Mouse (Mus musculus): ENCODE data around the gene Phf21a.

Gene Phf21a

DNA sequence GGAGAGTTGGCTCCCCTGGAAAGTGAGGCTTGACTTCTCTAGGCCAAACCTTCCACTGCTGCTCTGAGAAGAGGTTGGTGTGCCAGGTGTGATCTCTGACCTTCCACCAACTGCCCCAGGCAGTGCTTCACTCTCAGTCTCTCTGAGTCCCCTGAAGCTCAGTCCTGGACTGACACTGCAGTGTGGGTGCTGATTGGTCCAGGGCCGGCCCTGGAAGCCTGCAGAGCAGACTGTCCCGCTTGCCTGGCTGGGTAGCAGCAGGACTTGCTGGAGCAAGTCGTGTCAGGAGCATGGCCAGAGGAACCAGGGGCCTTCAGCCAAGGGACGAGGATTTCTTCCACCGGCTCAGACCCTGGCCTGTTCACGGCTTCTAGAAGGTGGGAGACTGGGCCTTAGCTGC, 311.8 kb downstream of the Phf21a start:
- DNase-seq (ENCODE audit: low spot score), result no peak

DNA sequence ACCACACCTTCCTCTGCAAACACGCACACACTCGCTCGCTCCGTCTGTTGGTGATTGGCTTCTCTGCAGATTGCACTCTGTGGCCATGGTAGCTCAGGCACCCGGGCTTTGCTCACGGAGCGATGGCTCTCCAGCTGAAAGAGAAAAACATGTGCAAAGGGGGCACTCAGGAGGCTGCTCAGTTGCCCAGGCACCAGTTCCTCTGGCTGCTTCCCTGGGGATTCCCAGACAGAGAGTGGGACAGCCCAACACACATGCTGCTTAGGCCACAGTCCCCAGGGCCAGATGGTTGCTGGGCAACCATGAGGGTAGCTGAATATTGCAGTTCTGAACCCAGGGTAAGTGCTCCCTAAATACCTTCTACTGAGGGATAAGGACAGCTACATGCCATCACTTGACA, 312.8 kb downstream of the Phf21a start:
- no peak for DNase-seq (ENCODE audit: low spot score)

DNA sequence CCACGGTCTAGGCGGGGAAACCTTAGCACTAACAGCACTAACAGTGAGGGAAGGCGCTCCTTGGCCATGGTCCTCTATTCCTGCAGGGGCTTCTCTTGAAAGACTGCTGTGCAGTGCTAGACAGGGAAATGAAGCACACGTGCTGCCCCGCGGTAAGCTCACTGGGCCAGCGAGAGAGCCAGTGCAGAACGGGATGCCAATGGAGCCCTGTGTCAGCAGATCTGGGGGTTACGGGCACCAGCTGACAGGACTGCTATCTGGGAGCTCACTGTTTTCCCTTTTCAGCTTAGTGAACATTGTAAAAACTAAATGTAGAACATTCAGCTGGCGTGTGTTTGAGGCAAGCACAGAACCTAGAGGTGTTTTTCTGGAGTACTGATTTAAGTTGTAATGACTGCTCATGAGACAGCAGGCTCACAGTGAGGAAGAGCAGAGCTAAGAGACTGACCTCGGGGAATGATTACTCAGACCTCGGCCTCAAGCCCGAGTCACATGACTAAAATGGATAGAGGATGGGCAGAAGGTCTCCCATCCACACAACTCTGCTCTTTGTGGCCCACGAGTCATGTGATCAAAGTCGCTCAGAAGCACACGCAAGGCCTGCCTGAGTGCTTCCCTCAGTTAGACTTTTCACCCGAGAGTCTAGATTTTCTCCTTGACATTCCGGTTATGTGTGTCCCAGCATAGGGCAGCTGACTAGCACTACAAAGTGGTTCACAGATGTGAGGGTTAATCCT, 315.6 kb downstream of the Phf21a start:
- DNase-seq (ENCODE audit: low spot score), result no peak

DNA sequence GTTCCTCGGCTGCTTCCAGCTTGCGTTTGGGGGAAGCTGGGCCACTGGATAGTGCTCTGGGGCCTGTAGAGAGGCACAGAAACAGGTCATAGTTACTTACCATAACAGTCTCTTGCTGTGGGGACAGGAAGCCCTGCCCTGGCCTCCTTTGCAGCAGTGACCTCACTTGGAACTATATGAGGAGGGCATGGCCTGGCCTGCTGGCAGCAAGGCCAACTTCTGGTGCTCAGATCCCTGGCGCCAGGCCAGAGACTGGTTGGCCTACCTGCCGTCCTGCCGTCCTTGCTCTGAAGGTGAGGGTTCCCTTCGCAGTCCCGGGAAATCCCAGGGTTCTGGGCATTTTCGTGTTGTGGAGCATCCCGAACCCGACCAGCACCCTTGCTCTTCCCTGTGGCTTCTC, 318.8 kb downstream of the Phf21a start:
- DNase-seq (ENCODE audit: low spot score), result no peak

All from embryo, embryonic 10 days (tissue).